ENCODE assay signal across 8 mouse cellular contexts in the genomic region with DNA sequence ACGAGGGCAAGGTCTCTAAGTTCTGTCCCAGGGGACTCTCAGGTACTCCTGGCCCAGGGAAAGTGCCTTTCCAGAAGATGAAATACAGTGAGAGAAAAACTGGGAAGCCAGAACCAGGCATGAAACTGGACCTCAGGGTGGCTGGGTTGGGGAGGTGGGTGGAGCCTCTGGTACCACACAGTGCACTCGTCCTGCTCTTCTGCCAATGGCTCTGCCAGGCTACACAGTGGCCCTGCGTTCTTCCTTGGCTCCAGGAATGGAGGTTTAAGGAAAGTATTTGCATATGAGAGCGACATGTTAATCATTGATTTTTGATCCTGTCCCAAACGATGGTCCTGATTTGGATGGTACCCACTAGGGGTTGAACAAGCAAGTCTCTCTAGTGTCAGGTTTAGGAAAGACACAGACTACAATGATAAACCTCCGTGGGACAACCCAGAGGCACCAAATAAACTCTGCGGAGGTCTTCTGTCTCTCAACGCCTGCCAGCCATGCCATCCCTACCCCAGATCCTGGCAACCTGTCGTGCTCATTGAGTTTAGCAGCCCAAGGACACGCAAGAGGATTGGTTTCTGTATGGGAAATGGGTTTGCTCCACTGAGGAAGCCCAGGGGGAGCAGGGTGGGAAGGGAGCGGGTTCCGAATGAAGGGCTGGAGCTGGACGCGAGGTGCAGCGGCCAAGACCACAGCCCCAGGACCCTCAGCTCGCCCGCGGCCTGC. TPM values are rescaled to one million over a fixed set of nuclear protein-coding genes. Genes with fewer than 3 reads are reported as not detected.
DNase-seq lines count a peak whose midpoint lies in the region; ATAC-seq and TF ChIP-seq lines count a peak whose summit lies in the region.

No protein-coding gene starts in this region.

- H3K4me3 ChIP-seq in spleen, adult 2 months (ENCODE audit: extremely low read depth, insufficient read depth, insufficient read length) = peak overlapping the region; percentile 79
- H3K4me3 ChIP-seq in liver, postnatal 0 days (ENCODE audit: low read depth, low read length) = peak overlapping the region; percentile 69

- H3K4me2 ChIP-seq in liver, postnatal 0 days (ENCODE audit: low read depth, low read length) = peak overlapping the region; percentile 90

- ATAC-seq in liver, postnatal 0 days = 0 out of 2 replicates have a peak, but pooled peaks have one; percentile 4
- no peak for ATAC-seq in activated CD4-positive, CD25-positive, alpha-beta regulatory T cell, adult 4 months

- H3K9me3 ChIP-seq in liver, postnatal 0 days (ENCODE audit: low read length) = no peaks in the 10 kb centered on the region

- peaks cover 9% of the 10 kb centered on the region for H3K4me1 ChIP-seq in spleen, adult 2 months (ENCODE audit: control insufficient read depth, insufficient read depth, insufficient read length)
- H3K4me1 ChIP-seq in liver, postnatal 0 days (ENCODE audit: insufficient read depth) = peaks cover 16% of the 10 kb centered on the region; the same call in 1 of the 2 replicates

- peak overlapping the region; percentile 92 for H3K27ac ChIP-seq in spleen, adult 2 months (ENCODE audit: insufficient read depth, low read length)
- no peak overlapping the region for H3K27ac ChIP-seq in liver, postnatal 0 days (ENCODE audit: low read depth)

- H3K36me3 ChIP-seq in spleen, adult 2 months (ENCODE audit: control insufficient read depth, insufficient read depth, low read length) = no peaks in the 10 kb centered on the region
- no peaks in the 10 kb centered on the region for H3K36me3 ChIP-seq in liver, postnatal 0 days (replicated peaks; ENCODE audit: insufficient read depth, low read length)

- no peak for TF ChIP-seq POLR2A in spleen, adult 2 months (IDR thresholded peaks at IDR 0.05; ENCODE audit: low read depth, low read length)

- no peaks in the 10 kb centered on the region for H3K27me3 ChIP-seq in spleen, adult 2 months (ENCODE audit: control insufficient read depth, insufficient read depth, low read length)
- no peaks in the 10 kb centered on the region for H3K27me3 ChIP-seq in liver, postnatal 0 days (ENCODE audit: insufficient read depth, low read length)

- peak overlapping the region; percentile 82 for H3K9ac ChIP-seq in liver, postnatal 0 days (replicated peaks)

- peak; percentile 19 for DNase-seq in cerebellum, adult 11 months
- no peak for DNase-seq in cerebellum, postnatal 4 days (ENCODE audit: low spot score in 2 of 2)
- DNase-seq in spleen, adult 2 months (ENCODE audit: low read depth in 1 of 2, low spot score in 2 of 2) = no peak
- DNase-seq in spleen, postnatal 14 days (ENCODE audit: low spot score in 2 of 2) = no peak
- peak; percentile 10 for DNase-seq in gastrocnemius, postnatal 10 days
- no peak for DNase-seq in liver, postnatal 0 days
- no peak for DNase-seq in embryo, embryonic 11 days

- no peak for TF ChIP-seq EP300 in liver, postnatal 0 days (IDR thresholded peaks at IDR 0.05; ENCODE audit: low read depth)

- WGBS in spleen, adult 2 months = 31% methylated on average over 18 of the region's 18 CpGs
- WGBS in liver, postnatal 0 days (ENCODE audit: insufficient replicate concordance) = 30% methylated on average over 14 of the region's 18 CpGs

- TF ChIP-seq CTCF in spleen, adult 2 months (IDR thresholded peaks at IDR 0.05; ENCODE audit: extremely low read depth, insufficient read depth, insufficient read length, insufficient replicate concordance) = no peak
- TF ChIP-seq CTCF in liver, postnatal 0 days (IDR thresholded peaks at IDR 0.05; ENCODE audit: low read depth) = no peak

RNA-seq across cellular contexts. Expression of gene Plcl2, which starts 1.0 kb away (rescaled TPM):
- polyA plus RNA-seq in spleen, adult 2 months (2012; rRNA removed) = 11.5 and 12.6 TPM in 2 replicates
- total RNA-seq in gastrocnemius, postnatal 10 days (2021) = 10 to 100 TPM; 37.7 to 38.2 TPM
- polyA plus RNA-seq in liver, postnatal 0 days (2015; fragmentation: Nextera tagmentation; extraction: Ambion mirVana) = 1.9 and 2.0 TPM in 2 replicates
- polyA plus RNA-seq in activated CD4-positive, CD25-positive, alpha-beta regulatory T cell, adult 4 months (2017; shearing (Covaris generic)) = 1 to 10 TPM; 8.2 to 8.3 TPM

Comparison
In these comparisons a context has a peak if more than half of its experiments do, and no peak if none do; other contexts are left out.
1. DNase-seq: peak in cerebellum, adult 11 months (single experiment) and gastrocnemius, postnatal 10 days (single experiment); none in cerebellum, postnatal 4 days (0 of 2), spleen, adult 2 months (0 of 2), spleen, postnatal 14 days (0 of 2), liver, postnatal 0 days (single experiment) and embryo, embryonic 11 days (single experiment).